Mouse (Mus musculus) forebrain, embryonic 14.5 days (tissue): ENCODE measurements around the gene G0s2. TPM values are rescaled to one million over a fixed set of nuclear protein-coding genes. Genes with fewer than 3 reads are reported as not detected.
A peak's percentile ranks its signal among the peaks of the same experiment; 100 is the strongest.
"Not testable (repeated sequence)": the region's sequence is repeated elsewhere in the genome, so short reads cannot be mapped to it uniquely, and the experiment has no call there.

ENCODE experiments used
- ATAC-seq: fragments of 200-750 bp; cut with Nextera tagmentation; 2 replicates; pipeline ENCODE4 v1.8.0; 2017; ENCODE audit warnings: mild to moderate bottlenecking, moderate library complexity
- DNase-seq: peaks from one replicate; pipeline ENCODE4 v3.0.0-alpha.2; 2015; ENCODE audit warnings: low spot score
- H3K27ac ChIP-seq: fragments of 300-500 bp; sonication (generic); 2 replicates; pipeline ENCODE4 v1.5.1; 2014; ENCODE audit warnings: low read depth, mild to moderate bottlenecking, control low read depth, low read length, moderate library complexity
- H3K27me3 ChIP-seq: fragments of 300-500 bp; sonication (generic); replicated peaks from 2 replicates; pipeline ENCODE4 v1.6.1; 2014; ENCODE audit warnings: low read length, control low read depth, mixed read lengths; ENCODE audit not compliant: control insufficient read depth, insufficient read depth
- H3K36me3 ChIP-seq: fragments of 300-500 bp; sonication (generic); 2 replicates; pipeline ENCODE4 v1.6.1; 2014; ENCODE audit warnings: low read length, control low read depth; ENCODE audit not compliant: control insufficient read depth, insufficient read depth
- H3K4me1 ChIP-seq: fragments of 300-500 bp; sonication (generic); 2 replicates; pipeline ENCODE4 v1.6.1; 2014; ENCODE audit warnings: antibody characterized with exemption, low read length, control low read depth; ENCODE audit not compliant: control insufficient read depth, insufficient read depth
- H3K4me2 ChIP-seq: fragments of 300-500 bp; sonication (generic); 2 replicates; pipeline ENCODE4 v1.6.1; 2014; ENCODE audit warnings: mild to moderate bottlenecking, control low read depth, low read length
- H3K4me3 ChIP-seq: fragments of 300-500 bp; sonication (generic); 2 replicates; pipeline ENCODE4 v1.5.1; 2014; ENCODE audit warnings: low read depth, low read length, control low read depth
- H3K9ac ChIP-seq: fragments of 300-500 bp; sonication (generic); 2 replicates; pipeline ENCODE4 v1.6.1; 2014; ENCODE audit warnings: mild to moderate bottlenecking, low read length, control low read depth, moderate library complexity
- H3K9me3 ChIP-seq: fragments of 300-500 bp; sonication (generic); replicated peaks from 2 replicates; pipeline ENCODE4 v1.6.1; 2016; ENCODE audit warnings: low read length, control low read depth, mixed read lengths; ENCODE audit not compliant: control insufficient read depth
- WGBS: fragments of 180-500 bp; shearing (Covaris S2); extraction: QIAGEN DNeasy Blood & Tissue Kit; methylation state at CpG from one replicate; pipeline ENCODE4 v1.1.7; 2014; 5-methylcytosine and 5-hydroxymethylcytosine counted together
- polyA plus RNA-seq: library from polyadenylated mRNA; unstranded; fragments of >200 nt; fragmentation: Nextera tagmentation; extraction: Ambion mirVana; gene quantifications from 2 replicates; pipeline ENCODE4 v1.2.1, GENCODE M21; 2014

Gene G0s2
- polyA plus RNA-seq, 1 experiment from 2014 or later: 5.8 TPM

GRCm38 (mm10) chr1:193261897-193262548 lies 11.0 kb downstream of the G0s2 start:
- H3K27me3 ChIP-seq: no peaks in the 10 kb centered on the region
- no peak overlapping the region for H3K4me2 ChIP-seq
- no peak overlapping the region for H3K4me3 ChIP-seq
- H3K9ac ChIP-seq: no peak overlapping the region
- H3K36me3 ChIP-seq: no peaks in the 10 kb centered on the region
- no peak for DNase-seq
- H3K27ac ChIP-seq: no peak overlapping the region
- 79% methylated on average over 7 of the region's 7 CpGs for WGBS
- H3K4me1 ChIP-seq: no peaks in the 10 kb centered on the region
- H3K9me3 ChIP-seq: no peaks in the 10 kb centered on the region
- ATAC-seq: no peak

GRCm38 (mm10) chr1:193259559-193259958 lies 13.5 kb downstream of the G0s2 start:
- ATAC-seq: no peak
- H3K9me3 ChIP-seq: no peaks in the 10 kb centered on the region
- no peak for DNase-seq
- H3K4me3 ChIP-seq: no peak overlapping the region
- H3K27me3 ChIP-seq: no peaks in the 10 kb centered on the region
- no peaks in the 10 kb centered on the region for H3K4me1 ChIP-seq
- no peak overlapping the region for H3K9ac ChIP-seq
- H3K4me2 ChIP-seq: no peak overlapping the region
- H3K36me3 ChIP-seq: no peaks in the 10 kb centered on the region
- whole genome bisulfite sequencing: 92% methylated on average over 9 of the region's 9 CpGs
- no peak overlapping the region for H3K27ac ChIP-seq

GRCm38 (mm10) chr1:193256621-193257098 lies 16.4 kb downstream of the G0s2 start:
- DNase-seq: peak; percentile 47
- ATAC-seq: no peak
- Histone ChIP-seq H3K9me3 (no peaks in the 10 kb centered on the region), H3K27ac (no peak overlapping the region), H3K4me2 (no peak overlapping the region), H3K36me3 (no peaks in the 10 kb centered on the region), H3K4me1 (no peaks in the 10 kb centered on the region), H3K4me3 (no peak overlapping the region), H3K27me3 (no peaks in the 10 kb centered on the region), H3K9ac (no peak overlapping the region)
- 62% methylated on average over 5 of the region's 5 CpGs for WGBS

- Histone ChIP-seq H3K27ac (no peak overlapping the region), H3K27me3 (no peaks in the 10 kb centered on the region), H3K4me3 (no peak overlapping the region), H3K4me1 (no peaks in the 10 kb centered on the region), H3K36me3 (no peaks in the 10 kb centered on the region), H3K4me2 (no peak overlapping the region), H3K9me3 (no peaks in the 10 kb centered on the region), H3K9ac (no peak overlapping the region)
- ATAC-seq: peak; percentile 26; the same call in 1 of the 2 replicates
- no peak for DNase-seq
Measured at GRCm38 (mm10) chr1:193256289-193256577, 16.8 kb downstream of the G0s2 start.

- no peak overlapping the region for H3K27ac ChIP-seq
- 32% methylated on average over 3 of the region's 3 CpGs for WGBS
- H3K27me3 ChIP-seq: no peaks in the 10 kb centered on the region
- H3K9ac ChIP-seq: no peak overlapping the region
- DNase-seq: peak; percentile 87
- peak; percentile 37; the same call in 1 of the 2 replicates for ATAC-seq
- no peaks in the 10 kb centered on the region for H3K4me1 ChIP-seq
- H3K9me3 ChIP-seq: no peaks in the 10 kb centered on the region
- H3K36me3 ChIP-seq: no peaks in the 10 kb centered on the region
- H3K4me2 ChIP-seq: no peak overlapping the region
- no peak overlapping the region for H3K4me3 ChIP-seq
Measured at GRCm38 (mm10) chr1:193255488-193256288, 17.3 kb downstream of the G0s2 start.

- no peak for ATAC-seq
- no peak overlapping the region for H3K27ac ChIP-seq
- 76% methylated on average over 8 of the region's 8 CpGs for WGBS
- no peaks in the 10 kb centered on the region for H3K27me3 ChIP-seq
- H3K9ac ChIP-seq: no peak overlapping the region
- H3K9me3 ChIP-seq: no peaks in the 10 kb centered on the region
- H3K36me3 ChIP-seq: no peaks in the 10 kb centered on the region
- no peak for DNase-seq
- no peaks in the 10 kb centered on the region for H3K4me1 ChIP-seq
- no peak overlapping the region for H3K4me2 ChIP-seq
- H3K4me3 ChIP-seq: no peak overlapping the region
Measured at GRCm38 (mm10) chr1:193255032-193255431, 18.0 kb downstream of the G0s2 start.

- not testable (repeated sequence) for DNase-seq, H3K9ac ChIP-seq, H3K9me3 ChIP-seq, H3K4me1 ChIP-seq, H3K4me3 ChIP-seq, H3K27ac ChIP-seq, H3K36me3 ChIP-seq, H3K4me2 ChIP-seq, ATAC-seq, H3K27me3 ChIP-seq
- 70% methylated on average over 3 of the region's 3 CpGs for WGBS
Measured at GRCm38 (mm10) chr1:193253895-193254294, 19.1 kb downstream of the G0s2 start.

GRCm38 (mm10) chr1:193252616-193253015 lies 20.4 kb downstream of the G0s2 start:
- Histone ChIP-seq H3K9ac (no peak overlapping the region), H3K9me3 (no peaks in the 10 kb centered on the region), H3K27ac (no peak overlapping the region), H3K27me3 (no peaks in the 10 kb centered on the region), H3K4me3 (no peak overlapping the region), H3K4me1 (no peaks in the 10 kb centered on the region), H3K36me3 (no peaks in the 10 kb centered on the region), H3K4me2 (no peak overlapping the region)
- DNase-seq (no peak), ATAC-seq (no peak)
- WGBS: 66% methylated on average over 5 of the region's 5 CpGs

GRCm38 (mm10) chr1:193251386-193251785 lies 21.6 kb downstream of the G0s2 start:
- no peaks in the 10 kb centered on the region for H3K27me3 ChIP-seq
- H3K9ac ChIP-seq: no peak overlapping the region
- H3K27ac ChIP-seq: no peak overlapping the region
- no peak overlapping the region for H3K4me3 ChIP-seq
- no peaks in the 10 kb centered on the region for H3K36me3 ChIP-seq
- 86% methylated on average over 7 of the region's 7 CpGs for WGBS
- H3K9me3 ChIP-seq: no peaks in the 10 kb centered on the region
- DNase-seq (no peak), ATAC-seq (no peak)
- no peak overlapping the region for H3K4me2 ChIP-seq
- H3K4me1 ChIP-seq: no peaks in the 10 kb centered on the region
